Mouse (Mus musculus): ENCODE results near the gene Rtn4.

- no peak for TF ChIP-seq GATA1 (IDR thresholded peaks at IDR 0.05; ENCODE audit: low read length)
- TF ChIP-seq TAL1 (IDR thresholded peaks at IDR 0.05; ENCODE audit: low read length): no peak
Observed at GRCm38 (mm10) chr11:29788499-29788898, 95.8 kb downstream of the Rtn4 start.
